Mouse (Mus musculus) intestine, embryonic 16.5 days (tissue): ENCODE measurements around the gene Gm9821. TPM values are rescaled to one million over a fixed set of nuclear protein-coding genes. Genes with fewer than 3 reads are reported as not detected.

Source experiments
- ATAC-seq: fragments of 200-750 bp; cut with Nextera tagmentation; 2 replicates; pipeline ENCODE4 v1.8.0; 2017; ENCODE audit warnings: moderate TSS enrichment, moderate library complexity
- H3K27ac ChIP-seq: fragments of 300-500 bp; sonication (generic); 2 replicates; pipeline ENCODE4 v1.5.1; 2014; ENCODE audit warnings: mild to moderate bottlenecking, low read length
- H3K27me3 ChIP-seq: fragments of 300-500 bp; sonication (generic); replicated peaks from 2 replicates; pipeline ENCODE4 v1.6.1; 2014; ENCODE audit warnings: low read length, control low read depth, mixed read lengths; ENCODE audit not compliant: control insufficient read depth, insufficient read depth
- H3K36me3 ChIP-seq: fragments of 300-500 bp; sonication (generic); 2 replicates; pipeline ENCODE4 v1.6.1; 2014; ENCODE audit warnings: low read length, control low read depth; ENCODE audit not compliant: control insufficient read depth, insufficient read depth
- H3K4me1 ChIP-seq: fragments of 300-500 bp; sonication (generic); 2 replicates; pipeline ENCODE4 v1.6.1; 2014; ENCODE audit warnings: low read length, control low read depth, mixed read lengths; ENCODE audit not compliant: control insufficient read depth, insufficient read depth
- H3K4me2 ChIP-seq: fragments of 300-500 bp; sonication (generic); 2 replicates; pipeline ENCODE4 v1.6.1; 2014; ENCODE audit warnings: low read depth, low read length, control low read depth
- H3K4me3 ChIP-seq: fragments of 300-500 bp; sonication (generic); 2 replicates; pipeline ENCODE4 v1.5.1; 2014; ENCODE audit warnings: mild to moderate bottlenecking, low read length
- H3K9ac ChIP-seq: fragments of 300-500 bp; sonication (generic); 2 replicates; pipeline ENCODE4 v1.6.1; 2014; ENCODE audit warnings: low read depth, low read length
- H3K9me3 ChIP-seq: fragments of 300-500 bp; sonication (generic); 2 replicates; pipeline ENCODE4 v1.6.1; 2016; ENCODE audit warnings: low read length, control low read depth; ENCODE audit not compliant: control insufficient read depth
- WGBS: fragments of 180-500 bp; shearing (Covaris S2); extraction: QIAGEN DNeasy Blood & Tissue Kit; methylation state at CpG from one replicate; pipeline ENCODE4 v1.1.7; 2014; 5-methylcytosine and 5-hydroxymethylcytosine counted together
- polyA plus RNA-seq: library from polyadenylated mRNA; unstranded; fragments of >200 nt; fragmentation: Nextera tagmentation; extraction: Ambion mirVana; gene quantifications from 2 replicates; pipeline ENCODE4 v1.2.1, GENCODE M21; 2015

Gene Gm9821
- polyA plus RNA-seq, 1 experiment from 2014 or later = 0.28 TPM

- Histone ChIP-seq H3K9me3 (no peaks in the 10 kb centered on the region), H3K36me3 (peaks cover 7% of the 10 kb centered on the region), H3K4me3 (no peak overlapping the region), H3K9ac (no peak overlapping the region), H3K4me2 (no peak overlapping the region), H3K27ac (no peak overlapping the region), H3K27me3 (no peaks in the 10 kb centered on the region), H3K4me1 (no peaks in the 10 kb centered on the region)
- 89% methylated on average over 7 of the region's 7 CpGs for WGBS
- no peak for ATAC-seq
Observed at GRCm38 (mm10) chr2:91913328-91914110, 32.0 kb upstream of the Gm9821 start.

- Histone ChIP-seq H3K27ac (no peak overlapping the region), H3K4me1 (peaks cover 3% of the 10 kb centered on the region), H3K9me3 (no peaks in the 10 kb centered on the region), H3K9ac (no peak overlapping the region), H3K36me3 (peaks cover 7% of the 10 kb centered on the region), H3K27me3 (peaks cover 5% of the 10 kb centered on the region), H3K4me2 (no peak overlapping the region), H3K4me3 (no peak overlapping the region)
- ATAC-seq = no peak
- 87% methylated on average over 7 of the region's 7 CpGs for WGBS
Observed at GRCm38 (mm10) chr2:91916346-91916977, 29.0 kb upstream of the Gm9821 start.

- H3K9ac ChIP-seq = no peak overlapping the region
- H3K4me3 ChIP-seq = no peak overlapping the region
- no peaks in the 10 kb centered on the region for H3K9me3 ChIP-seq
- H3K27me3 ChIP-seq = peaks cover 10% of the 10 kb centered on the region
- H3K27ac ChIP-seq = no peak overlapping the region
- H3K36me3 ChIP-seq = peaks cover 3% of the 10 kb centered on the region
- whole genome bisulfite sequencing = 89% methylated on average over 7 of the region's 7 CpGs
- peaks cover 8% of the 10 kb centered on the region for H3K4me1 ChIP-seq
- H3K4me2 ChIP-seq = no peak overlapping the region
- ATAC-seq = no peak
Observed at GRCm38 (mm10) chr2:91917096-91917495, 28.4 kb upstream of the Gm9821 start.

- 58% methylated on average over 4 of the region's 4 CpGs for WGBS
- ATAC-seq = no peak
Observed at GRCm38 (mm10) chr2:91920130-91920529, 25.4 kb upstream of the Gm9821 start.

GRCm38 (mm10) chr2:91921181-91921789 lies 24.2 kb upstream of the Gm9821 start:
- peak overlapping the region; percentile 95 for H3K4me2 ChIP-seq
- peaks cover 26% of the 10 kb centered on the region for H3K4me1 ChIP-seq
- WGBS = 3% methylated on average over 31 of the region's 31 CpGs
- H3K27ac ChIP-seq = no peak overlapping the region
- H3K27me3 ChIP-seq = peaks cover 38% of the 10 kb centered on the region
- H3K4me3 ChIP-seq = peak overlapping the region; percentile 59
- H3K9me3 ChIP-seq = no peaks in the 10 kb centered on the region
- 0 out of 2 replicates have a peak, but pooled peaks cover 2% of the 10 kb centered on the region for H3K36me3 ChIP-seq
- ATAC-seq = peak; percentile 43
- peak overlapping the region; percentile 21; the same call in 1 of the 2 replicates for H3K9ac ChIP-seq

More at GRCm38 (mm10) chr2:91920130-91920529, 25.4 kb upstream of the Gm9821 start:
- no peak overlapping the region for H3K4me3 ChIP-seq
- no peak overlapping the region for H3K9ac ChIP-seq
- H3K9me3 ChIP-seq = no peaks in the 10 kb centered on the region
- no peak overlapping the region for H3K27ac ChIP-seq
- 0 out of 2 replicates have a peak, but pooled peaks cover 2% of the 10 kb centered on the region for H3K36me3 ChIP-seq
- peaks cover 26% of the 10 kb centered on the region for H3K4me1 ChIP-seq
- peaks cover 38% of the 10 kb centered on the region for H3K27me3 ChIP-seq
- H3K4me2 ChIP-seq = no peak overlapping the region

GRCm38 (mm10) chr2:91921790-91922570 lies 23.5 kb upstream of the Gm9821 start:
- peaks cover 26% of the 10 kb centered on the region for H3K4me1 ChIP-seq
- no peaks in the 10 kb centered on the region for H3K9me3 ChIP-seq
- peak; percentile 47 for ATAC-seq
- H3K4me2 ChIP-seq = peak overlapping the region; percentile 95
- peak overlapping the region; percentile 21 for H3K9ac ChIP-seq
- no peak overlapping the region for H3K27ac ChIP-seq
- H3K27me3 ChIP-seq = peaks cover 38% of the 10 kb centered on the region
- under 1% methylated on average over 63 of the region's 64 CpGs for WGBS
- H3K36me3 ChIP-seq = 0 out of 2 replicates have a peak, but pooled peaks cover 2% of the 10 kb centered on the region
- peak overlapping the region; percentile 59 for H3K4me3 ChIP-seq

GRCm38 (mm10) chr2:91922586-91923414 lies 22.7 kb upstream of the Gm9821 start:
- peaks cover 26% of the 10 kb centered on the region for H3K4me1 ChIP-seq
- 0 out of 2 replicates have a peak overlapping the region, but pooled peaks have one; percentile 14 for H3K9ac ChIP-seq
- H3K27me3 ChIP-seq = peaks cover 38% of the 10 kb centered on the region
- H3K27ac ChIP-seq = no peak overlapping the region
- 0 out of 2 replicates have a peak, but pooled peaks cover 2% of the 10 kb centered on the region for H3K36me3 ChIP-seq
- peak overlapping the region; percentile 59 for H3K4me3 ChIP-seq
- WGBS = 2% methylated on average over 37 of the region's 37 CpGs
- no peaks in the 10 kb centered on the region for H3K9me3 ChIP-seq
- peak overlapping the region; percentile 95 for H3K4me2 ChIP-seq
- ATAC-seq = no peak
